Mouse (Mus musculus) hindbrain, embryonic 16.5 days (tissue): ENCODE data around the gene Miox. TPM values are rescaled to one million over a fixed set of nuclear protein-coding genes. Genes with fewer than 3 reads are reported as not detected.

Experiments used
- ATAC-seq: fragments of 200-750 bp; cut with Nextera tagmentation; 2 replicates; pipeline ENCODE4 v1.8.0; 2017; ENCODE audit warnings: moderate TSS enrichment, moderate library complexity
- H3K27ac ChIP-seq: fragments of 300-500 bp; sonication (generic); 2 replicates; pipeline ENCODE4 v1.5.1; 2014; ENCODE audit warnings: low read depth, mild to moderate bottlenecking, control low read depth, low read length, moderate library complexity
- H3K27me3 ChIP-seq: fragments of 300-500 bp; sonication (generic); replicated peaks from 2 replicates; pipeline ENCODE4 v1.6.1; 2014; ENCODE audit warnings: low read length; ENCODE audit not compliant: control insufficient read depth, insufficient read depth
- H3K36me3 ChIP-seq: fragments of 300-500 bp; sonication (generic); 2 replicates; pipeline ENCODE4 v1.6.1; 2014; ENCODE audit warnings: mild to moderate bottlenecking, low read length, moderate library complexity, mixed read lengths; ENCODE audit not compliant: control insufficient read depth, insufficient read depth
- H3K4me1 ChIP-seq: fragments of 300-500 bp; sonication (generic); 2 replicates; pipeline ENCODE4 v1.6.1; 2014; ENCODE audit warnings: low read depth, low read length; ENCODE audit not compliant: control insufficient read depth, insufficient read depth
- H3K4me2 ChIP-seq: fragments of 300-500 bp; sonication (generic); 2 replicates; pipeline ENCODE4 v1.6.1; 2014; ENCODE audit warnings: mild to moderate bottlenecking, low read length, control low read depth, moderate library complexity
- H3K4me3 ChIP-seq: fragments of 300-500 bp; sonication (generic); 2 replicates; pipeline ENCODE4 v1.5.1; 2014; ENCODE audit warnings: mild to moderate bottlenecking, low read length, control low read depth, moderate library complexity
- H3K9ac ChIP-seq: fragments of 300-500 bp; sonication (generic); 2 replicates; pipeline ENCODE4 v1.6.1; 2014; ENCODE audit warnings: low read depth, mild to moderate bottlenecking, control low read depth, low read length, moderate library complexity
- H3K9me3 ChIP-seq: fragments of 300-500 bp; sonication (generic); 2 replicates; pipeline ENCODE4 v1.6.1; 2014; ENCODE audit warnings: mild to moderate bottlenecking, low read length, moderate library complexity; ENCODE audit not compliant: control insufficient read depth
- WGBS: fragments of 180-500 bp; shearing (Covaris S2); extraction: QIAGEN DNeasy Blood & Tissue Kit; methylation state at CpG from one replicate; pipeline ENCODE4 v1.1.7; 2014; 5-methylcytosine and 5-hydroxymethylcytosine counted together
- microRNA-seq: library from miRNA; unstranded; fragments of <30 nt; microRNA quantifications from one replicate; pipeline ENCODE4, GENCODE M21; 2017
- polyA plus RNA-seq: library from polyadenylated mRNA; unstranded; fragments of >200 nt; fragmentation: Nextera tagmentation; extraction: Ambion mirVana; gene quantifications from 2 replicates; pipeline ENCODE4 v1.2.1, GENCODE M21; 2015

The Miox gene
- polyA plus RNA-seq, 1 experiment from 2014 or later, result not detected

DNA sequence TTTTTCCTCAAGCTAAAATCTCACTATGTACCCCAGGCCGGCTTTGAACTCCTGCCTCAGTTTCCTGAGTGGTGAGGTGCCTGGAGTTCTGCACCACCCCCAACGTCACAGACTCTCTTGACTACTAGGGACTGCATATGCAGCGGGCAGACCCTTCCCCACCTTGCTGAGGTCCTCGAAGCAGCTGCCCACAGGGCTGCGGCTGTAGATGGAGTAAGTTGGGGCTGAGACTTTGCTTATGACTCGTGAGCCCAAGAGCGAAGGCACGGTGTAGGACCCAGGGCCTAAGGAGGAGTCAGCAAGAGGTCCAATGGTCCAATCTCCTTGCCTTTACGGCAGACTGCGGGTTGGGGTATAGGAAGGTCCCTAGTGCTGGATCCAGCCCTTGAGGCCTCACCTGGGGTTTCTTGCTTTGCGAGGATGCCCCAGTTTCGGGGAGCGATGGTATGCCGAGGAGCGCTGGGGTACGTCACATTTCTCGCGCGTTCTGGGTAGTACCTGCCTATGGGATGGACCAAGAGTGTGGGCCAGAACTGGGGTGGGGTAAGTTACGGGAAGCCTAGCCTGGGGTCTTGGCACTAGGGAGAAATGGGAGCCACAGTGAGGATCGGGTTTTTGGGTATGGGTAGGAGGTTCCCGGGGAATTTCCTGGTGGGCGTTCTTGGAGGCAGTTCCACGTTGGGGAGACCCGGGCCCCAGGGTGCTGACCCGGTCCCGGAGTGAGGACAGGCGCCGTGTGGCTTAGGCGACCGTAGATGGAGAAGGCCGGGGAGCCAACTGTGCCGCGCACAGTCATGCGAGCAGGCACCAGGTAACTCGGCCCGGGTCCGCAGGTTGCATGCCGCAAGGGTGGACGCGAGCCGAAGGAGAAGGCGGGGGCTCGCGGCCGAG, 44.0 kb downstream of the Miox start:
- Histone ChIP-seq H3K27ac (no peak overlapping the region), H3K4me2 (peak overlapping the region; percentile 63), H3K27me3 (peaks cover 30% of the 10 kb centered on the region), H3K9me3 (no peaks in the 10 kb centered on the region), H3K4me1 (peaks cover 21% of the 10 kb centered on the region), H3K36me3 (no peaks in the 10 kb centered on the region), H3K4me3 (peak overlapping the region; percentile 35), H3K9ac (peak overlapping the region; percentile 52)
- no peak for ATAC-seq
- WGBS, result 13% methylated on average over 41 of the region's 46 CpGs

DNA sequence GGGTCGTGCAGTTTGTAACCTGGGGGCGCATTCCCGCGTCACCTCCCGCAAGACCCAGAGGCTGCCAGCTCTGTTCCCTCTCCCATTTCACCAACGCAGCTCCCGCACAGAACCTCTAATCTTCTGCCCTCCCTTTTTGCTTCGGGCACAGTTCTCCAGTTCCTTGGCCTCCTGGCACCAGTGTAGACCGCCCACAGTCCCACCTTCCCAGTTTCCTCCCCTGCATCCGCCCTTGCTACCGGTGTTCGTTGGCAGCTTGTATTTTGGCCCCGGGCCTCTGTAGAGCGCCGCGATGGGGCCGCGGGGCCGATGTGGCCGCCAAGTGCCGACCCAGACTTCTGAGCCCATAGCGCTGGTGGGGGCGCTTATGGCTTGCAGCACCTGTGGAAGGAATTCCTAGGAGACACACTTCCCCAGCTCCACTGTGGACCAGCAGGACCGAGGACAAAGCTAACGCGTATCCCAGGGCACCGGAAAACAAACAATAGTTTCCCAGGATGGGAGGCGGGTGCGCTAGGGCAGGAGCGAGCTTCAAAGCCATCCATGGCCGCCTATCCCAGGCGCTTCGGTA, 44.7 kb downstream of the Miox start, which contains the start of gene Odf3b:
Gene Odf3b, minus strand, starts transcription at position 452 of the 571 bp plus-strand sequence.
- Histone ChIP-seq H3K9me3 (no peaks in the 10 kb centered on the region), H3K9ac (peak within 1 kb of the TSS; percentile 52), H3K4me1 (peaks cover 20% of the 10 kb centered on the region), H3K27ac (no peak within 1 kb of the TSS), H3K4me2 (peak within 1 kb of the TSS; percentile 63), H3K4me3 (peak within 1 kb of the TSS; percentile 35), H3K27me3 (peaks cover 30% of the 10 kb centered on the region), H3K36me3 (no peaks in the 10 kb centered on the region)
- 2% methylated on average over 29 of the region's 33 CpGs for WGBS
- no peak for ATAC-seq

DNA sequence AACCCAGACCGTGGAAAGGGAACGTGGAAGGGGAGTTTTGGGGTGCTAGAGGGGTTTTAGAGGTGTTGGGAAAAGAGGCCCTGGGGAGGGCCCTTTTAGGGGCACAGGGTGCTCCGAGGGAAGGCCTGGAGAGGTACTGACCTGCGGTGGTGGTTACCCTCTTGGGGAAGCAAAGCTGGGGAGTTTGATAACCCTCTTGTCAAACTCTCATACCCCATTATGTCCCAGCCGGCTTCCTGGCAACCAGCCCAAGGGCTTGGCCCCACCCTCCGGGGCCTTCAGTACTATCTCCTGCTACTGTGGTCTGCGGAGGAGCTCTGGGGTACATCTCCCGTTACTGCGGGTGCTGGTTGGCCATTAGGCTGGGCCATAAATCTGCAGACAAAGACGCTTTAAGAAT, 45.2 kb downstream of the Miox start:
- Histone ChIP-seq H3K27ac (no peak overlapping the region), H3K9me3 (no peaks in the 10 kb centered on the region), H3K4me2 (peak overlapping the region; percentile 63), H3K4me3 (peak overlapping the region; percentile 35), H3K27me3 (peaks cover 30% of the 10 kb centered on the region), H3K9ac (peak overlapping the region; percentile 52), H3K4me1 (peaks cover 16% of the 10 kb centered on the region), H3K36me3 (no peaks in the 10 kb centered on the region)
- WGBS, result 12% methylated on average over 10 of the region's 10 CpGs
- ATAC-seq, result no peak

DNA sequence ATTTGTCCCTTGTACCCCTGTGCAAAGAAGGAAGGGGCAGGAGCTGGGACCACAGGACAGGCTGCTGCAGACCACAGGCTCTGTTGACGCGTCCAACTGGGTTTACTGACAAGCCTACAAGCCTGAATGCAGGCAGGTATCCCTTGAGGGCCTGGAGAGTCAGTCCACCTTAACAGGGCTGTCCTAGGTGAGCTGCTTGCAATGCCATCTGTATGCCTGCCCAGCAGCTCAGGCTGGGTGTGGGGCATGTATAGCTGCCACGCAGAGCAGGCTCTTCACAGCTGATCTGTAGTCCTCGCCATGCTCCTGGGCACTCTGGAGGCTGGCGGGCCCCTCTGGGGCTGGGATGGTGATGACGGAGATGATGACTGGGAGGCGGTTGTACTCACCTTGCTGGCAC, 50.4 kb downstream of the Miox start, which contains the start of gene Klhdc7b:
Gene Klhdc7b, plus strand, starts transcription at position 301 of the 400 bp plus-strand sequence.
- ATAC-seq, result no peak
- Histone ChIP-seq H3K9ac (no peak within 1 kb of the TSS), H3K36me3 (no peaks in the 10 kb centered on the region), H3K9me3 (no peaks in the 10 kb centered on the region), H3K4me2 (no peak within 1 kb of the TSS), H3K27ac (no peak within 1 kb of the TSS), H3K4me3 (no peak within 1 kb of the TSS), H3K27me3 (peaks cover 6% of the 10 kb centered on the region), H3K4me1 (no peaks in the 10 kb centered on the region)
- WGBS, result 93% methylated on average over 7 of the region's 7 CpGs

Small RNAs within 50 kb of the gene (microRNA-seq; reads per million reads assigned to microRNA genes)
- gene Mir6959, result not detected

Other genes with a start within 250 kb of the Miox start
- 16.4 and 17.9 TPM in 2 replicates for gene Selenoo, start 245.3 kb upstream of the Miox start, polyA plus RNA-seq
- 15.2 and 16.4 TPM in 2 replicates for gene Tubgcp6, start 211.3 kb upstream of the Miox start, polyA plus RNA-seq
- gene Hdac10, start 205.7 kb upstream of the Miox start, polyA plus RNA-seq, result 27.3 and 29.2 TPM in 2 replicates
- gene Mapk12, start 193.7 kb upstream of the Miox start, polyA plus RNA-seq, result 4.1 and 4.4 TPM in 2 replicates
- 23.7 and 28.3 TPM in 2 replicates for gene Mapk11, start 184.8 kb upstream of the Miox start, polyA plus RNA-seq
- gene Plxnb2, start 153.6 kb upstream of the Miox start, polyA plus RNA-seq, result 85.2 and 106 TPM in 2 replicates
- 86.6 and 93.2 TPM in 2 replicates for gene Dennd6b, start 137.9 kb upstream of the Miox start, polyA plus RNA-seq
- 59.4 and 71.5 TPM in 2 replicates for gene Ppp6r2, start 122.8 kb upstream of the Miox start, polyA plus RNA-seq
- gene Sbf1, start 19.1 kb upstream of the Miox start, polyA plus RNA-seq, result 93.2 and 102 TPM in 2 replicates
- gene Adm2, start 11.7 kb upstream of the Miox start, polyA plus RNA-seq, result not detected in 2 replicates
- gene Lmf2, start 21.3 kb downstream of the Miox start, polyA plus RNA-seq, result 33.0 and 38.5 TPM in 2 replicates
- gene Ncaph2, start 21.3 kb downstream of the Miox start, polyA plus RNA-seq, result 115 and 122 TPM in 2 replicates
- 16.7 and 20.2 TPM in 2 replicates for gene Sco2, start 39.4 kb downstream of the Miox start, polyA plus RNA-seq
- gene Tymp, start 42.6 kb downstream of the Miox start, polyA plus RNA-seq, result 2.6 TPM in 2 replicates
- gene Odf3b, start 44.9 kb downstream of the Miox start, polyA plus RNA-seq, result 4.8 and 5.4 TPM in 2 replicates
- gene Klhdc7b, start 50.5 kb downstream of the Miox start, polyA plus RNA-seq, result 0.08 TPM in 1 of 2 replicates, not detected in the other
- gene Syce3, start 76.1 kb downstream of the Miox start, polyA plus RNA-seq, result not detected in 2 replicates
- gene Cpt1b, start 91.5 kb downstream of the Miox start, polyA plus RNA-seq, result 0.60 and 1.4 TPM in 2 replicates
- gene C730034F03Rik, start 95.2 kb downstream of the Miox start, polyA plus RNA-seq, result 5.3 and 5.9 TPM in 2 replicates
- gene Gm44502, start 95.3 kb downstream of the Miox start, polyA plus RNA-seq, result 0.11 TPM in 1 of 2 replicates, not detected in the other
- 82.1 and 85.6 TPM in 2 replicates for gene Chkb, start 95.5 kb downstream of the Miox start, polyA plus RNA-seq
- 84.5 and 88.1 TPM in 2 replicates for gene Mapk8ip2, start 119.5 kb downstream of the Miox start, polyA plus RNA-seq
- 35.4 and 37.3 TPM in 2 replicates for gene Arsa, start 143.0 kb downstream of the Miox start, polyA plus RNA-seq
- 7.7 and 8.4 TPM in 2 replicates for gene Shank3, start 165.2 kb downstream of the Miox start, polyA plus RNA-seq
- 0.75 and 0.93 TPM in 2 replicates for gene Acr, start 233.9 kb downstream of the Miox start, polyA plus RNA-seq